25 mouse cellular contexts compared by ENCODE assay signal in the genomic region with DNA sequence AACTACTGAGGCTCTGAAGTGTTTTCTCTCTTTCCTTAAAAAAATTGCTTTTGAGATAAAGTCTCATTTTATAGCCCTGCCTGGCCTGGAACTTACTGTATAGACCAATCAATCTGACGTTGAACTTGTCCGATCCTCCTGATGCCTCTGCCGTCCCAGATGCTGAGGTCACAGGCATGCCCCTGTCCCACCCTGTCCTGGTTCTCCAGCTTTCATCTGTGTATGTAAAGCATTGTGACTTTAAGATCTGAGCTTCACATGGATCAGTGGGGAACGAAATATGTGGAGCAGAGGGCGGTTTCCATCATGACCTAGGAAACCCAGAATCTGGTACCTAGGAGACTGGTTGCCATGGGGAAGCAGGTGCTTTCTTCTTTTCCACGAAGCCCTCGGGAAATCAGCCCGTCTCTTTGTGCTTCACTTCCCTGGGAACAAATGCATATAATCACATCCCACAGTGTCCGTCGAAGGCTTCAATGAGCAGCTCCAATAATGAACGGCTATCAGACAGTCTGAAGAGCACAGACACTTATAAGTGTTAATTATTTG. TPM values are rescaled to one million over a fixed set of nuclear protein-coding genes. Genes with fewer than 3 reads are reported as not detected.
DNase-seq lines count a peak whose midpoint lies in the region; ATAC-seq and TF ChIP-seq lines count a peak whose summit lies in the region.
"Had no signal": no experiment of that assay in that cellular context is flagged by ENCODE, and none has a peak within 500 bp of the region (broad histone marks: within the 10 kb centered on the region; RNA-seq: fewer than 3 reads in every experiment).

No protein-coding gene starts in this region.

- H3K9me3 ChIP-seq in forebrain, embryonic 14.5 days (replicated peaks; ENCODE audit: control insufficient read depth, low read length): no peaks in the 10 kb centered on the region
- no peaks in the 10 kb centered on the region for H3K9me3 ChIP-seq in forebrain, embryonic 10.5 days
- H3K9me3 ChIP-seq in hindbrain, embryonic 16.5 days (ENCODE audit: control insufficient read depth, low read length): no peaks in the 10 kb centered on the region
- H3K9me3 ChIP-seq in midbrain, postnatal 0 days (ENCODE audit: low read length): no peaks in the 10 kb centered on the region
- H3K9me3 ChIP-seq in heart, embryonic 12.5 days (replicated peaks): no peaks in the 10 kb centered on the region
- H3K9me3 ChIP-seq: embryonic facial prominence, embryonic 15.5 days; forebrain, embryonic 13.5 days; heart, embryonic 15.5 days; hindbrain, embryonic 15.5 days had no signal

- no peak overlapping the region for H3K27ac ChIP-seq in forebrain, embryonic 14.5 days (ENCODE audit: low read depth, low read length)
- no peak overlapping the region for H3K27ac ChIP-seq in forebrain, embryonic 10.5 days
- H3K27ac ChIP-seq in hindbrain, embryonic 16.5 days (ENCODE audit: low read depth, low read length): no peak overlapping the region
- H3K27ac ChIP-seq in midbrain, postnatal 0 days (ENCODE audit: low read depth, low read length): no peak overlapping the region
- H3K27ac ChIP-seq in heart, embryonic 12.5 days (ENCODE audit: poor library complexity, severe bottlenecking): no peak overlapping the region
- H3K27ac ChIP-seq: embryonic facial prominence, embryonic 15.5 days; forebrain, embryonic 13.5 days; heart, embryonic 15.5 days; hindbrain, embryonic 15.5 days had no signal

- no peaks in the 10 kb centered on the region for H3K36me3 ChIP-seq in forebrain, embryonic 14.5 days (ENCODE audit: control insufficient read depth, insufficient read depth, low read length)
- H3K36me3 ChIP-seq in forebrain, embryonic 10.5 days (replicated peaks): no peaks in the 10 kb centered on the region
- no peaks in the 10 kb centered on the region for H3K36me3 ChIP-seq in hindbrain, embryonic 16.5 days (ENCODE audit: control insufficient read depth, insufficient read depth, low read length)
- no peaks in the 10 kb centered on the region for H3K36me3 ChIP-seq in midbrain, postnatal 0 days (ENCODE audit: insufficient read depth, low read length)
- H3K36me3 ChIP-seq in heart, embryonic 12.5 days: no peaks in the 10 kb centered on the region
- H3K36me3 ChIP-seq: embryonic facial prominence, embryonic 15.5 days; heart, embryonic 15.5 days; hindbrain, embryonic 15.5 days had no signal

- H3K27me3 ChIP-seq in forebrain, embryonic 14.5 days (replicated peaks; ENCODE audit: control insufficient read depth, insufficient read depth, low read length): no peaks in the 10 kb centered on the region
- no peaks in the 10 kb centered on the region for H3K27me3 ChIP-seq in forebrain, embryonic 10.5 days (ENCODE audit: poor library complexity, severe bottlenecking)
- H3K27me3 ChIP-seq in hindbrain, embryonic 16.5 days (replicated peaks; ENCODE audit: control insufficient read depth, insufficient read depth, low read length): no peaks in the 10 kb centered on the region
- H3K27me3 ChIP-seq in midbrain, postnatal 0 days (ENCODE audit: insufficient read depth, low read length): no peaks in the 10 kb centered on the region
- 0 out of 2 replicates have a peak, but pooled peaks cover 6% of the 10 kb centered on the region for H3K27me3 ChIP-seq in heart, embryonic 12.5 days (replicated peaks)
- H3K27me3 ChIP-seq: embryonic facial prominence, embryonic 15.5 days; forebrain, embryonic 13.5 days; heart, embryonic 15.5 days; hindbrain, embryonic 15.5 days had no signal

- DNase-seq in forebrain, embryonic 14.5 days (ENCODE audit: low spot score): peak; percentile 47
- DNase-seq in forebrain, embryonic 10.5 days (ENCODE audit: extremely low spot score, low spot score): no peak
- peak; percentile 37 for DNase-seq in embryo, embryonic 10.5 days (ENCODE audit: low spot score)
- peak; percentile 59 for DNase-seq in midbrain, postnatal 0 days (ENCODE audit: low spot score)
- no peak for DNase-seq in ovary, adult 18-20 months (ENCODE audit: low spot score)
- DNase-seq in layer of hippocampus, adult 8-10 months (ENCODE audit: low spot score in 2 of 2): no peak
- DNase-seq: adrenal gland, adult 2 months; cerebellum, adult 18-20 months; cerebellum, postnatal 36 days; kidney, adult 11 months; kidney, postnatal 25 days; liver; lung, adult 2 months; lung, postnatal 36 days had no signal

- no peaks in the 10 kb centered on the region for H3K4me1 ChIP-seq in forebrain, embryonic 14.5 days (ENCODE audit: control insufficient read depth, insufficient read depth, low read length)
- H3K4me1 ChIP-seq in forebrain, embryonic 10.5 days: peaks cover 6% of the 10 kb centered on the region; the same call in 1 of the 2 replicates
- H3K4me1 ChIP-seq in hindbrain, embryonic 16.5 days (ENCODE audit: control insufficient read depth, insufficient read depth, low read depth, low read length): no peaks in the 10 kb centered on the region; the same call in none of the 2 replicates
- 0 out of 2 replicates have a peak, but pooled peaks cover 2% of the 10 kb centered on the region for H3K4me1 ChIP-seq in midbrain, postnatal 0 days (ENCODE audit: insufficient read depth, low read length)
- no peaks in the 10 kb centered on the region for H3K4me1 ChIP-seq in heart, embryonic 12.5 days (replicated peaks)
- H3K4me1 ChIP-seq: embryonic facial prominence, embryonic 15.5 days; heart, embryonic 15.5 days had no signal

- H3K4me2 ChIP-seq in forebrain, embryonic 14.5 days (ENCODE audit: low read length): no peak overlapping the region
- peak overlapping the region; percentile 21; the same call in 1 of the 2 replicates for H3K4me2 ChIP-seq in hindbrain, embryonic 16.5 days (ENCODE audit: low read length)
- H3K4me2 ChIP-seq in midbrain, postnatal 0 days (ENCODE audit: low read depth, low read length, poor library complexity, severe bottlenecking): no peak overlapping the region
- no peak overlapping the region for H3K4me2 ChIP-seq in heart, embryonic 12.5 days
- H3K4me2 ChIP-seq: embryonic facial prominence, embryonic 15.5 days; forebrain, embryonic 13.5 days; heart, embryonic 15.5 days; hindbrain, embryonic 15.5 days had no signal

- H3K4me3 ChIP-seq in forebrain, embryonic 14.5 days (ENCODE audit: low read depth, low read length): no peak overlapping the region
- H3K4me3 ChIP-seq in forebrain, embryonic 10.5 days: no peak overlapping the region
- H3K4me3 ChIP-seq in hindbrain, embryonic 16.5 days (ENCODE audit: low read length): no peak overlapping the region
- H3K4me3 ChIP-seq in midbrain, postnatal 0 days (ENCODE audit: low read depth, low read length): no peak overlapping the region
- no peak overlapping the region for H3K4me3 ChIP-seq in heart, embryonic 12.5 days
- H3K4me3 ChIP-seq: embryonic facial prominence, embryonic 15.5 days; forebrain, embryonic 13.5 days; heart, embryonic 15.5 days; hindbrain, embryonic 15.5 days had no signal

- no peak overlapping the region for H3K9ac ChIP-seq in forebrain, embryonic 14.5 days (ENCODE audit: low read length)
- H3K9ac ChIP-seq in hindbrain, embryonic 16.5 days (ENCODE audit: low read depth, low read length): no peak overlapping the region
- H3K9ac ChIP-seq in midbrain, postnatal 0 days (replicated peaks; ENCODE audit: low read length, poor library complexity, severe bottlenecking): no peak overlapping the region
- no peak overlapping the region for H3K9ac ChIP-seq in heart, embryonic 12.5 days
- H3K9ac ChIP-seq: embryonic facial prominence, embryonic 15.5 days; forebrain, embryonic 13.5 days; heart, embryonic 15.5 days; hindbrain, embryonic 15.5 days had no signal

- 44% methylated on average over 11 of the region's 11 CpGs for WGBS in forebrain, embryonic 14.5 days
- 71% methylated on average over 11 of the region's 11 CpGs for WGBS in forebrain, embryonic 10.5 days
- 17% methylated on average over 11 of the region's 11 CpGs for WGBS in hindbrain, embryonic 16.5 days
- WGBS in midbrain, postnatal 0 days: 15% methylated on average over 11 of the region's 11 CpGs
- WGBS in heart, embryonic 12.5 days: 85% methylated on average over 11 of the region's 11 CpGs

- no peak for ATAC-seq in forebrain, embryonic 14.5 days
- no peak for ATAC-seq in hindbrain, embryonic 16.5 days
- no peak for ATAC-seq in midbrain, postnatal 0 days (ENCODE audit: low FRiP score)
- no peak for ATAC-seq in heart, embryonic 12.5 days (ENCODE audit: insufficient number of reproducible peaks, low FRiP score)
- ATAC-seq: forebrain, embryonic 13.5 days had no signal

- no peak for TF ChIP-seq CTCF in midbrain, postnatal 0 days (IDR thresholded peaks at IDR 0.05)

RNA-seq across cellular contexts. Expression of a gene that starts 1.6 kb away (rescaled TPM):
- polyA plus RNA-seq in forebrain, embryonic 14.5 days (2014; fragmentation: Nextera tagmentation; extraction: Ambion mirVana): not detected in 2 replicates
- polyA plus RNA-seq in forebrain, embryonic 10.5 days (2016; fragmentation: Nextera tagmentation; extraction: Ambion mirVana): not detected in 2 replicates
- polyA plus RNA-seq in hindbrain, embryonic 16.5 days (2015; fragmentation: Nextera tagmentation; extraction: Ambion mirVana): 0.37 and 0.41 TPM in 2 replicates
- total RNA-seq in midbrain, postnatal 0 days (2014; rRNA removed): 0.11 and 1.2 TPM in 2 replicates
- 0.46 and 0.54 TPM in 2 replicates for polyA plus RNA-seq in midbrain, postnatal 0 days (2015; fragmentation: Nextera tagmentation; extraction: Ambion mirVana)
- total RNA-seq in layer of hippocampus, adult 8-10 months (2022): not detected
- polyA plus RNA-seq in heart, embryonic 12.5 days (2016; fragmentation: Nextera tagmentation; extraction: Ambion mirVana): not detected in 2 replicates
- total RNA-seq: adrenal gland, adult 2 months; granulocyte monocyte progenitor cell, adult 5-6 weeks had no signal
- polyA plus RNA-seq: adrenal gland, adult 2 months; heart, embryonic 15.5 days; lung, adult 2 months; small intestine, adult 2 months had no signal

RNA-seq across cellular contexts. Expression of a gene that starts 11.5 kb away (rescaled TPM):
- polyA plus RNA-seq in forebrain, embryonic 14.5 days (2014; fragmentation: Nextera tagmentation; extraction: Ambion mirVana): not detected in 2 replicates
- not detected in 2 replicates for polyA plus RNA-seq in forebrain, embryonic 10.5 days (2016; fragmentation: Nextera tagmentation; extraction: Ambion mirVana)
- polyA plus RNA-seq in hindbrain, embryonic 16.5 days (2015; fragmentation: Nextera tagmentation; extraction: Ambion mirVana): 0.10 and 0.41 TPM in 2 replicates
- 1.0 TPM in 1 of 2 replicates, not detected in the other for total RNA-seq in midbrain, postnatal 0 days (2014; rRNA removed)
- polyA plus RNA-seq in midbrain, postnatal 0 days (2015; fragmentation: Nextera tagmentation; extraction: Ambion mirVana): 0.22 and 0.28 TPM in 2 replicates
- total RNA-seq in layer of hippocampus, adult 8-10 months (2022): not detected
- polyA plus RNA-seq in heart, embryonic 12.5 days (2016; fragmentation: Nextera tagmentation; extraction: Ambion mirVana): 0.12 TPM in 1 of 2 replicates, not detected in the other
- total RNA-seq: adrenal gland, adult 2 months; granulocyte monocyte progenitor cell, adult 5-6 weeks; layer of hippocampus, postnatal 10 days; left cerebral cortex, postnatal 14 days had no signal
- polyA plus RNA-seq: adrenal gland, adult 2 months; forebrain, embryonic 13.5 days; heart, embryonic 15.5 days; lung, adult 2 months; neural tube, embryonic 14.5 days; small intestine, adult 2 months had no signal

RNA-seq across cellular contexts. Expression of a gene that starts 16.6 kb away (rescaled TPM):
- 0.14 TPM in 1 of 2 replicates, not detected in the other for polyA plus RNA-seq in forebrain, embryonic 14.5 days (2014; fragmentation: Nextera tagmentation; extraction: Ambion mirVana)
- polyA plus RNA-seq in forebrain, embryonic 10.5 days (2016; fragmentation: Nextera tagmentation; extraction: Ambion mirVana): not detected in 2 replicates
- polyA plus RNA-seq in hindbrain, embryonic 16.5 days (2015; fragmentation: Nextera tagmentation; extraction: Ambion mirVana): 0.67 and 1.4 TPM in 2 replicates
- 0.11 and 0.19 TPM in 2 replicates for total RNA-seq in midbrain, postnatal 0 days (2014; rRNA removed)
- polyA plus RNA-seq in midbrain, postnatal 0 days (2015; fragmentation: Nextera tagmentation; extraction: Ambion mirVana): 0.29 and 0.54 TPM in 2 replicates
- total RNA-seq in layer of hippocampus, adult 8-10 months (2022): not detected
- not detected in 2 replicates for polyA plus RNA-seq in heart, embryonic 12.5 days (2016; fragmentation: Nextera tagmentation; extraction: Ambion mirVana)
- total RNA-seq: adrenal gland, adult 2 months; granulocyte monocyte progenitor cell, adult 5-6 weeks; layer of hippocampus, postnatal 10 days; left cerebral cortex, postnatal 14 days had no signal
- polyA plus RNA-seq: adrenal gland, adult 2 months; forebrain, embryonic 13.5 days; heart, embryonic 15.5 days; lung, adult 2 months; small intestine, adult 2 months had no signal

RNA-seq across cellular contexts. Expression of a gene that starts 35.3 kb away (rescaled TPM):
- polyA plus RNA-seq in forebrain, embryonic 14.5 days (2014; fragmentation: Nextera tagmentation; extraction: Ambion mirVana): 0.17 and 0.34 TPM in 2 replicates
- 0.22 and 0.36 TPM in 2 replicates for polyA plus RNA-seq in forebrain, embryonic 10.5 days (2016; fragmentation: Nextera tagmentation; extraction: Ambion mirVana)
- polyA plus RNA-seq in hindbrain, embryonic 16.5 days (2015; fragmentation: Nextera tagmentation; extraction: Ambion mirVana): 0.52 and 0.55 TPM in 2 replicates
- total RNA-seq in midbrain, postnatal 0 days (2014; rRNA removed): 0.93 TPM in 1 of 2 replicates, not detected in the other
- polyA plus RNA-seq in midbrain, postnatal 0 days (2015; fragmentation: Nextera tagmentation; extraction: Ambion mirVana): 0.33 and 0.66 TPM in 2 replicates
- total RNA-seq in layer of hippocampus, adult 8-10 months (2022): under 1 TPM in 2 of 4 experiments, not detected in 2; 0.38 to 0.52 TPM
- 0.12 and 0.20 TPM in 2 replicates for polyA plus RNA-seq in heart, embryonic 12.5 days (2016; fragmentation: Nextera tagmentation; extraction: Ambion mirVana)
- total RNA-seq: adrenal gland, adult 2 months; granulocyte monocyte progenitor cell, adult 5-6 weeks had no signal
- polyA plus RNA-seq: adrenal gland, adult 2 months; heart, embryonic 15.5 days; small intestine, adult 2 months had no signal

RNA-seq across cellular contexts. Expression of a gene that starts 49.8 kb away (rescaled TPM):
- 30.9 and 33.3 TPM in 2 replicates for polyA plus RNA-seq in forebrain, embryonic 14.5 days (2014; fragmentation: Nextera tagmentation; extraction: Ambion mirVana)
- 20.6 and 22.0 TPM in 2 replicates for polyA plus RNA-seq in forebrain, embryonic 10.5 days (2016; fragmentation: Nextera tagmentation; extraction: Ambion mirVana)
- polyA plus RNA-seq in hindbrain, embryonic 16.5 days (2015; fragmentation: Nextera tagmentation; extraction: Ambion mirVana): 22.8 and 27.5 TPM in 2 replicates
- total RNA-seq in midbrain, postnatal 0 days (2014; rRNA removed): 6.7 and 18.3 TPM in 2 replicates
- polyA plus RNA-seq in midbrain, postnatal 0 days (2015; fragmentation: Nextera tagmentation; extraction: Ambion mirVana): 35.7 and 39.2 TPM in 2 replicates
- 10 to 100 TPM; 10.4 to 12.6 (median 11.0) TPM for total RNA-seq in layer of hippocampus, adult 8-10 months (2022)
- 16.6 and 18.8 TPM in 2 replicates for polyA plus RNA-seq in heart, embryonic 12.5 days (2016; fragmentation: Nextera tagmentation; extraction: Ambion mirVana)

Comparison
In these comparisons a context has a peak if more than half of its experiments do, and no peak if none do; other contexts are left out.
1. DNase-seq: peak in forebrain, embryonic 14.5 days (single experiment), embryo, embryonic 10.5 days (single experiment) and midbrain, postnatal 0 days (single experiment); none in forebrain, embryonic 10.5 days (single experiment), ovary, adult 18-20 months (single experiment) and layer of hippocampus, adult 8-10 months (0 of 2).